Mouse (Mus musculus) thymus, adult 2 months (tissue): ENCODE measurements around the gene Snap91. TPM values are rescaled to one million over a fixed set of nuclear protein-coding genes. Genes with fewer than 3 reads are reported as not detected.

ENCODE experiments used
- DNase-seq: peaks from one replicate; pipeline ENCODE4 v3.0.0; 2021
- H3K27ac ChIP-seq: fragments of 200-500 bp; 2 replicates; pipeline ENCODE4 v1.5.1; 2012; ENCODE audit warnings: low read length, control low read depth; ENCODE audit not compliant: control insufficient read depth, insufficient read depth
- H3K27me3 ChIP-seq: fragments of 200-500 bp; 2 replicates; pipeline ENCODE4 v1.6.1; 2012; ENCODE audit warnings: mild to moderate bottlenecking, low read length, moderate library complexity, mixed read lengths; ENCODE audit not compliant: control insufficient read depth, insufficient read depth
- H3K36me3 ChIP-seq: fragments of 200-500 bp; 2 replicates; pipeline ENCODE4 v1.6.1; 2012; ENCODE audit warnings: mild to moderate bottlenecking, low read length, moderate library complexity; ENCODE audit not compliant: control insufficient read depth, insufficient read depth
- H3K4me1 ChIP-seq: fragments of 200-500 bp; replicated peaks from 2 replicates; pipeline ENCODE4 v1.6.1; 2012; ENCODE audit warnings: low read length; ENCODE audit not compliant: control insufficient read depth, insufficient read depth
- H3K4me3 ChIP-seq: fragments of 200-500 bp; 2 replicates; pipeline ENCODE4 v1.5.1; 2012; ENCODE audit warnings: mild to moderate bottlenecking, low read length, control low read depth, moderate library complexity; ENCODE audit not compliant: control insufficient read depth, insufficient read depth
- CTCF ChIP-seq: fragments of 200-500 bp; IDR thresholded peaks from 2 replicates; pipeline ENCODE4 v1.5.1; 2012; ENCODE audit warnings: mild to moderate bottlenecking, control low read depth, low read length, moderate library complexity, borderline replicate concordance; ENCODE audit not compliant: control insufficient read depth, poor library complexity, insufficient read depth; ENCODE audit errors: extremely low read depth
- POLR2A ChIP-seq: fragments of 200-500 bp; IDR thresholded peaks from 2 replicates; pipeline ENCODE4 v1.6.1; 2012; ENCODE audit warnings: mild to moderate bottlenecking, low read length, control low read depth, moderate library complexity; ENCODE audit not compliant: control insufficient read depth, poor library complexity, insufficient read depth; ENCODE audit errors: extremely low read depth
- WGBS: fragments of 180-500 bp; shearing (Covaris S2); methylation state at CpG from one replicate; pipeline ENCODE4 v1.1.7; 2018; 5-methylcytosine and 5-hydroxymethylcytosine counted together
- polyA plus RNA-seq: library from polyadenylated mRNA; depleted of rRNA; stranded (reverse); fragments of >200 nt; gene quantifications from 2 replicates; pipeline ENCODE4 v1.2.3, GENCODE M21; 2012

Snap91 gene
- polyA plus RNA-seq, 1 experiment: 6.0 TPM

DNA sequence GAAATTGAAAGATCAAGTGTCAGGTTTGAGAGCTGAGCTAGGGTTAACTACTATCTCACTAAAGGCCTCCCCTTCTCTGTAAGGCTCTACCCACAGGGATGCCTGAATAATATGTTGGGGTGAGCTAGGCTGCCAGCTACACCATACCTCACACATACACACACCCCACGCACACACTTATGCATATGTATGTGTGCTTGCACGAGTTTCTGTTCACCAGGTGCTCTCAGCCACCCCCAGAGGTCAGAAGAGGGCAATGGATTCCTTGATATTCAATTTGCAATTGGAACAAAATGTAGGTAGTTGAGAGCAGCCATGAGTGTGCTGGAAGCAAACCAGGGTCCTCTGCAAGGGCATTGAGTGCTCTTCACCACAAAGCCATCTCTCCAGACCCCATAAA, 116.5 kb downstream of the Snap91 start:
- TF ChIP-seq CTCF (no peak), POLR2A (no peak)
- Histone ChIP-seq H3K27me3 (no peaks in the 10 kb centered on the region), H3K4me3 (no peak overlapping the region), H3K4me1 (no peaks in the 10 kb centered on the region), H3K27ac (no peak overlapping the region), H3K36me3 (no peaks in the 10 kb centered on the region)
- 57% methylated on average over 2 of the region's 2 CpGs for WGBS
- DNase-seq: no peak

DNA sequence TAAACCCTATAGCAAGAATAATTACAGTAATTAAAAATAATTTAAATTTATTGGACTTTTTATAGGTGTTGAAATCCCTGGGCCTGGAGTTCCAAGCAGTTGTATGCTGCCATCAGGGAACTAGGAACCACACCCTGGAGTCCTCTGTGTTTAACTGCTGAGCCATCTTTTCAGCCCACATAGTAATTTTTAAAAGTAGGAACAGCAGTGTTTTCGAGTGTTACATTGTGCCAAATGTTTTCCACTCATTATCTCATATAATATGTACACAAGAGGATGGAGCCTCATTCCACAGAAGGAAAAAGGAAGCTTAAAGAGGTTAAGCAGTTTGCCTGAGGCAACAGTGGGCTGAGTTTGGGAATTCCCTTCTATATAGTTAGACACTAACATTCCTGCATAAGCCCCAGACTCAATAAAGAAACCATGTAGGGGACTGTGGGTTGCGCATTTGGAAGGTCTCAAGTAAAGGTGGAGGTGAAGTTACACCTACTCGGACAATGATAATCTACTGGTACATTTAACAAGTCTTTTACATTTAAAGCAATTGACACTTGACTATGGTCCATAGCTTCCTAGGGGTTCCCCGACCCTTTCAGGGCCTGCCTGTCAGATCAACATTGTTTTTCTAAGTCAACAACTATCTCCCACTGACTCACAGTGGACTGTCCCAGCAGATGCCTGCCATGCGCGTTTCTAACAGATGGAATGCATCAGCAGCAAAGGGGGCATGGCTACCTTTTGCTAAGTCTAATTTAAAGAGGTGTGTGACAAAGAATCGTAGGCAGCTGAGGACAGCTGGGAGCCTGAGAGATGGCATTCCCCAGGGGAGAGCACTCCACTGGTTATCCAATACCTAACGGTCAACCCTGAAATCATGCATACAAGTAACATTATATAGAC, 117.7 kb downstream of the Snap91 start:
- no peaks in the 10 kb centered on the region for H3K4me1 ChIP-seq
- TF ChIP-seq CTCF (no peak), POLR2A (no peak)
- no peak overlapping the region for H3K27ac ChIP-seq
- DNase-seq: no peak
- no peak overlapping the region for H3K4me3 ChIP-seq
- no peaks in the 10 kb centered on the region for H3K36me3 ChIP-seq
- H3K27me3 ChIP-seq: no peaks in the 10 kb centered on the region
- WGBS: 84% methylated on average over 8 of the region's 8 CpGs

DNA sequence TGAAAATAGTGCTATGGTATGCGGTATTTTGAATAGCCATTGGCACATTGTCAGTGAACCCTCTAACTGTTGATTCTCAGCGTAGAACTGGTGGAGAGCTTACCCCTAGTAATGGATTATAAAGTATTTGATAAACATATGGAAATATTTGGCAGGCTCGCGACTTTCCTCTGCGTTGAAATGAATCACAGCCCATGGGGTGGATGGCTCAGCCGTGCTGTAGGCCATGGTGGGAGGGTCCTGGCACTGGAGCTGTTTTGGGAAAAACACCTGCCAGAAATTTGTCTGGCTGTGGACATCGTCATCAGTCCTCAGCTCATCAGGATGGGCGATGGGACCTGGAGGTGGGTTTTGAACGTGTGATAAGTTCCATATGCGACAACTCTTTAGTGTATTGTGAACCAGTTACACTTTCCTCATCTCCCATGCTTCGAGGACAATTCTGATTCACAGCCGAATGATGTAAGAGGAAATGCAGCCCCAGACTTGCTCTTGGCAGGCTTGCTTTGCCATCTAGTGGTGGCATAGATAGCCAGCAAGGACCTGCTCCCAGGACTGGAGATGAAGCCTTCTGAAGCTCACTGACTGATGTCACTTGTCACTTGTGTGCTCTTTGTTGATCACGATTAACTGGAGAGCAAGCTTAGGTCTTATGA, 134.4 kb downstream of the Snap91 start:
- no peak for TF ChIP-seq POLR2A
- no peak for TF ChIP-seq CTCF
- no peak for DNase-seq
- Histone ChIP-seq H3K27ac (no peak overlapping the region), H3K36me3 (no peaks in the 10 kb centered on the region), H3K4me1 (no peaks in the 10 kb centered on the region), H3K4me3 (no peak overlapping the region), H3K27me3 (no peaks in the 10 kb centered on the region)
- 39% methylated on average over 13 of the region's 13 CpGs for WGBS

DNA sequence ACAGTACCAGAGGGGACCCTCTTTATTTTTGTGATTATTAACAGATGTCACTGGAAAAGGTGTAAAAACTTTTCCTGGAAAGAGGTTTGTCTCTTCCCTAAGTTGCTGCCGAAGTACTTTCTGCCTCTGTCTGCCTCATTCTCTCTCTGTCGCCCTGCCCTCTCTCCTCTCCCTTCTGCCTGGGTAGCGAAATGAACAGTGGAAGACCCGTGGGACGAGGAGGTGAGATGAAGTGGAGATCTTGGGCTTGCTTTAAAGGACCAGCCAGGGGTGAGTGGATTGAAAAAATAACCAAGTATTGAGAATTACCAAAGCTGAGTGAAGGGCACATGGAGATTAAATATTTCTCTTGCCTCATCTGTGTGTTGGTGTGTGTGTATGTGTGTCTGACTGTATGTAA, 136.4 kb downstream of the Snap91 start:
- H3K27me3 ChIP-seq: no peaks in the 10 kb centered on the region
- H3K4me3 ChIP-seq: no peak overlapping the region
- H3K27ac ChIP-seq: no peak overlapping the region
- no peak for DNase-seq
- H3K4me1 ChIP-seq: no peaks in the 10 kb centered on the region
- WGBS: 55% methylated on average over 5 of the region's 5 CpGs
- H3K36me3 ChIP-seq: no peaks in the 10 kb centered on the region
- TF ChIP-seq POLR2A (no peak), CTCF (no peak)

DNA sequence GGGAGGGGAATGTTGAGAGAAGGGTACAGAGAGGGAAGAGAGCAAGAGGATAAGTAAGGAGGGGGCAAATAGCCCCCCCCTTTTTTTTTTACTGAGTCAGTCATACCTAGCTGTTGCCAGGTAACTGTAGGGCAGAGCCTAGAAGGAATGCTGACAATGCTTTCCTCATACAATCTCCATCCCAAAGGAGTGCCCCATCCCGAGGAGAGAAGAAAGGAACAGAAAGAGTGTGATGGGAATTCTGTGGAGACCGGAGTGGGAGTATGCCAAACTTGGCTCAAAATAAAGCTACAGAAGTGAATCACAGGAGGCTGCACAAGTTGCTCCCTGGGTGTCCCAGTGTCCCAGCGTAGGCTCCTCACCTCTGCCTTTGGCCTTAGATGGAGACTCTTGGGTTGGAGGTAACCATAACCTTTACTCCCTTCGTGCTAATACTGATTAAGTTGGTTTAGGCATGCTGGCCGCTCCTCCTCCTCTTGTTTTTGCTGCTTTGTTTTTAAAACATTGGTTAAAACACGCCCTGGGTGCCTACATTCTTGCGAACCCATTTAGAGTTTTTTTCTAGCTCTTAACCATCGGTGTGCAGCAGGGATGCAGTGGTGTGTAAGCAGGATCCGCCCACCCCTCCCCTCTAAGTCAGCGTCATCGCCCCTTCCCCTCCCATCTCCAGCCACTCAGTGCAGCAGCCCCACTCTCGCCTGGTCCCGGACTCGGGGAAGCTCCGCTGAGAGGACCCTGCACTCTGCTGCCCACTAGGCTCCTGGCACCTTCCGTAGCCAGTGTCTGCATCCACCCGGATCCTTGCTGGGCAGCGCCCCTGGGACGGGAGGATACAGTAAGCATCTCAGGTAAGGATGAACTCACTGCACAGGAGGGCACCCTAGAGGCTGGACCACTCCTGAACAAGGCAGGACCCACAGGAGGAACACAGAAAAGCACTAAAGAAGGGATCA, 137.2 kb downstream of the Snap91 start, which contains the start of gene Prss35:
Prss35 (plus strand) TSS at position 691 of the 953 bp plus-strand sequence.
- Histone ChIP-seq H3K4me3 (no peak within 1 kb of the TSS), H3K4me1 (no peaks in the 10 kb centered on the region), H3K27ac (no peak within 1 kb of the TSS), H3K27me3 (no peaks in the 10 kb centered on the region), H3K36me3 (no peaks in the 10 kb centered on the region)
- no peak for DNase-seq
- 10% methylated on average over 19 of the region's 19 CpGs for WGBS
- TF ChIP-seq CTCF (no peak), POLR2A (no peak)

DNA sequence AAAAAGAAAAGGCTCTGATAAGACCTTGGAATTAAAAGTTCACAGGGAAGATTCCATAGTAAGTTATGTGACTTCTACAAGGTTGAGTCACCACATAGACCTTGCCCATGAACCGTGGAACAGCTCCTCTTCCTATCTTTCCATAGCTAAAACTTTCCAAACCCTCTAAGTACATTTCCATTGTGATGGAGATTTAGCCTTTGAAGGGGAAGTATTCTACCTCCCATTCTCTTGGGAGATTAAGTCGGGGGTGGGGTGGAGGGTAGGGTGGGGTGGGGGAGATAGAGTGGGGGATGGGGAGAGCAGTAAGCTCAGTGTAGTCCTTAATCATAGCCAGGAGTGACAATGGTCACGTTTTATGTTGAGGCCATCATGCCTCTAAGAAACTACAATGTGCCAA, 140.5 kb downstream of the Snap91 start:
- Histone ChIP-seq H3K27me3 (no peaks in the 10 kb centered on the region), H3K4me3 (no peak overlapping the region), H3K4me1 (no peaks in the 10 kb centered on the region), H3K27ac (no peak overlapping the region), H3K36me3 (no peaks in the 10 kb centered on the region)
- 56% methylated on average over 3 of the region's 3 CpGs for WGBS
- no peak for DNase-seq
- TF ChIP-seq CTCF (no peak), POLR2A (no peak)
